Mouse (Mus musculus) limb, embryonic 14.5 days (tissue): Measurements from ENCODE around the gene 1700028J19Rik. TPM values are rescaled to one million over a fixed set of nuclear protein-coding genes. Genes with fewer than 3 reads are reported as not detected.

Experiments used
- ATAC-seq: fragments of 200-750 bp; cut with Nextera tagmentation; 2 replicates; pipeline ENCODE4 v1.8.0; 2017; ENCODE audit warnings: low read depth, moderate number of reproducible peaks, moderate TSS enrichment; ENCODE audit not compliant: low FRiP score
- DNase-seq: peaks from one replicate; pipeline ENCODE4 v3.0.0-alpha.2; 2015; ENCODE audit warnings: low spot score
- H3K27ac ChIP-seq: fragments of 300-500 bp; sonication (generic); replicated peaks from 2 replicates; pipeline ENCODE4 v1.5.1; 2014; ENCODE audit warnings: low read depth, mild to moderate bottlenecking, low read length, moderate library complexity, mixed read lengths
- H3K27me3 ChIP-seq: fragments of 300-500 bp; sonication (generic); 2 replicates; pipeline ENCODE4 v1.6.1; 2014; ENCODE audit warnings: low read length, mixed read lengths; ENCODE audit not compliant: control insufficient read depth, insufficient read depth
- H3K36me3 ChIP-seq: fragments of 300-500 bp; sonication (generic); 2 replicates; pipeline ENCODE4 v1.6.1; 2014; ENCODE audit warnings: mild to moderate bottlenecking, low read length, moderate library complexity, mixed read lengths; ENCODE audit not compliant: control insufficient read depth, insufficient read depth
- H3K4me1 ChIP-seq: fragments of 300-500 bp; sonication (generic); 2 replicates; pipeline ENCODE4 v1.6.1; 2014; ENCODE audit warnings: antibody characterized with exemption, low read length, mixed read lengths; ENCODE audit not compliant: control insufficient read depth, insufficient read depth
- H3K4me2 ChIP-seq: fragments of 300-500 bp; sonication (generic); replicated peaks from 2 replicates; pipeline ENCODE4 v1.6.1; 2014; ENCODE audit warnings: low read depth, mild to moderate bottlenecking, low read length, moderate library complexity; ENCODE audit not compliant: severe bottlenecking
- H3K4me3 ChIP-seq: fragments of 300-500 bp; sonication (generic); replicated peaks from 2 replicates; pipeline ENCODE4 v1.5.1; 2014; ENCODE audit warnings: low read length
- H3K9ac ChIP-seq: fragments of 300-500 bp; sonication (generic); 2 replicates; pipeline ENCODE4 v1.6.1; 2014; ENCODE audit warnings: mild to moderate bottlenecking, low read depth, low read length, moderate library complexity; ENCODE audit not compliant: severe bottlenecking
- H3K9me3 ChIP-seq: fragments of 300-500 bp; sonication (generic); 2 replicates; pipeline ENCODE4 v1.6.1; 2016; ENCODE audit warnings: low read length; ENCODE audit not compliant: control insufficient read depth
- POLR2A ChIP-seq: fragments of 200-500 bp; IDR thresholded peaks from 2 replicates; pipeline ENCODE4 v1.8.0; 2012; ENCODE audit warnings: inconsistent platforms, mild to moderate bottlenecking, moderate library complexity, borderline replicate concordance; ENCODE audit not compliant: insufficient read depth, insufficient read length; ENCODE audit errors: extremely low read depth
- WGBS: fragments of 180-500 bp; shearing (Covaris S2); extraction: QIAGEN DNeasy Blood & Tissue Kit; methylation state at CpG from one replicate; pipeline ENCODE4 v1.1.7; 2014; 5-methylcytosine and 5-hydroxymethylcytosine counted together
- polyA plus RNA-seq, 2 experiments: library from polyadenylated mRNA; depleted of rRNA in 1 of 2; stranded (reverse) in 1 of 2; unstranded in 1 of 2; fragments of >200 nt; fragmentation: Nextera tagmentation in 1 of 2; extraction: Ambion mirVana in 1 of 2; gene quantifications; 2 replicates each; pipeline versions ENCODE4 v1.2.1 to v1.2.3; 2012 to 2014

The 1700028J19Rik gene
- polyA plus RNA-seq, 2 experiments: 1.3 TPM

DNA sequence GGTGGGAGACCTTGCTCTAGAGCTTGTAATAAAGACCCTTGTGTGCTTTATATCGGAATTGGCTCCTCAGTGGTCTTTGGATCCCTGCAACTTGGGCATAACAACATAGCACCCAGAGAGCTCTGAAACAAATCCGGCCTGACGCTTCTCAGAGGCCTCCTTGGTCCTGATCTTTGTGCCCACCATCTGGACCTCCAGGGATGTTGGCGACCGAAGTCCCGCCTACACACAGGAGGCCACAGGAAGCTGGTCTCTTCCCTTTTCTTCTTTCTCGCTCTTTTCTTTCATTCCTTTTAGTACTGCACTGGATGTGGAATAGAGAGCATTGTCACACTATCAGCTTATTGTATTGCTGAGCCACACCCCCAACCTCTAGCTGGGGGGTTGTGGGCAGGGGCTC lies 27.0 kb upstream of the 1700028J19Rik start:
- ATAC-seq (no peak), DNase-seq (no peak)
- Histone ChIP-seq H3K27ac (no peak overlapping the region), H3K9me3 (no peaks in the 10 kb centered on the region), H3K4me2 (no peak overlapping the region), H3K9ac (no peak overlapping the region), H3K4me3 (no peak overlapping the region), H3K36me3 (no peaks in the 10 kb centered on the region), H3K4me1 (no peaks in the 10 kb centered on the region), H3K27me3 (peaks cover 3% of the 10 kb centered on the region; the same call in 1 of the 2 replicates)
- no peak for TF ChIP-seq POLR2A
- WGBS: 66% methylated on average over 7 of the region's 7 CpGs

DNA sequence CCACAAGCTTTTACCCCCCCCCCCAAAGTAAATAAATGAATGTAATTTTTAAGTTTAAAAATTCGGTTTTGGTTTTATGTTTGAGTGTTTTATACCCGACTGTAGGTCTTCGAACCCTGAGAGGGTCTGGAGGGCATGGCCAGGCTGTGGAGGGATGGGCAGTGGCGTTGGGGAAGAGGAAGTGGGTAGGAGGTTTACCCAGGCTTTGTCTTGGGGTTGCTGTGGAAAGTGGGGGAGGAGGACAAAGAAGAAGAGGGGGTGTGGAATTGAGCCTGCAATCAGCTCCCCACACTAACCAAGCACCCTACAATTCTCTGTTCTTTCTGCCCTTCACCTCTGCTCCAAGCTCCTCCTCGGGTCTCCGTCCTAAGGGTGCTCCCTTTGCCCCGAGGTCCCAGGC lies 26.1 kb upstream of the 1700028J19Rik start:
- no peak for TF ChIP-seq POLR2A
- Histone ChIP-seq H3K27me3 (peaks cover 3% of the 10 kb centered on the region; the same call in 1 of the 2 replicates), H3K9ac (no peak overlapping the region), H3K4me3 (no peak overlapping the region), H3K36me3 (no peaks in the 10 kb centered on the region), H3K9me3 (no peaks in the 10 kb centered on the region), H3K4me2 (no peak overlapping the region), H3K27ac (no peak overlapping the region), H3K4me1 (no peaks in the 10 kb centered on the region)
- ATAC-seq: no peak
- 91% methylated on average over 7 of the region's 7 CpGs for WGBS
- DNase-seq: no peak

DNA sequence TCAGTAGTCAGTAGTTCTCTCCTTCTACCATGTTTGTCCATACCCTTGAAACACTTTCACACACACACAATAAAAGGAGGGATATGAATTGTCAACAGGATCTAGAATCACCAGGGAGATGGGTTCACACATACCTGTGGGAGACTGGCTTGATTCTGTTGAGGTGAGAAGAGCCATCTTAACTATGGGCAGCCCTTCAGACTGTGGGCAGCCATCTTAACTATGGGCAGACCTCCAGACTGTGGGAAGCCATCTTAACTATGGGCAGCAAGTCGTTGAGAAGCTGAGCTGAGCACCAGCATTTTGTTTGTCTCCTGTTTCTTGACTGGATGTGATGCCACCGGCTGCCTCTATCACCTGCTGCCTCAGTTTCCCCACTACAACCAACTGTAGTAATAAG lies 24.8 kb upstream of the 1700028J19Rik start:
- TF ChIP-seq POLR2A: no peak
- ATAC-seq (no peak), DNase-seq (no peak)
- Histone ChIP-seq H3K27ac (no peak overlapping the region), H3K9ac (no peak overlapping the region), H3K4me3 (no peak overlapping the region), H3K4me1 (no peaks in the 10 kb centered on the region), H3K27me3 (peaks cover 3% of the 10 kb centered on the region; the same call in 1 of the 2 replicates), H3K36me3 (no peaks in the 10 kb centered on the region), H3K4me2 (no peak overlapping the region), H3K9me3 (no peaks in the 10 kb centered on the region)
- 74% methylated on average over 2 of the region's 2 CpGs for WGBS

DNA sequence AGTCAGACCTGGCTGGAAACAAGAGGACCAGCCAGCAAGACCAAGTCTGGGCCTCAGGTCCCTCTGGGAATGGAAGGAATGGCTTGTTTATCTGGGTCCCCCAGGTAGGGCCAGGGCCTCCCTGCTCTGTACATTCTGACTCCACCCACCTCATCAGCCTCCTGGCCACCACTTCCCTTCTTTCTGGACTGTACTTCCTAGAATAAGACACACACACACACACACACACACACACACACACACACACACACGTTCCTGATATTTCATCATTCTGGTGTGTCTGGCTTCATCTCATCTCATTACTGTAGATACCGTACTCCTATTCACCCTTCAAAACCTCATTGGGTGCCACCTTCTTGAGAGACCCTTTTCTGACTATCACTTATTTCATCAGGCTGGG lies 22.9 kb upstream of the 1700028J19Rik start:
- H3K27me3 ChIP-seq: peaks cover 3% of the 10 kb centered on the region; the same call in 1 of the 2 replicates
- H3K4me1 ChIP-seq: no peaks in the 10 kb centered on the region
- H3K36me3 ChIP-seq: no peaks in the 10 kb centered on the region
- DNase-seq (no peak), ATAC-seq (no peak)
- H3K4me3 ChIP-seq: no peak overlapping the region
- H3K9ac ChIP-seq: no peak overlapping the region
- no peak overlapping the region for H3K4me2 ChIP-seq
- H3K27ac ChIP-seq: no peak overlapping the region
- 83% methylated on average over 2 of the region's 2 CpGs for WGBS
- H3K9me3 ChIP-seq: no peaks in the 10 kb centered on the region
- TF ChIP-seq POLR2A: no peak

DNA sequence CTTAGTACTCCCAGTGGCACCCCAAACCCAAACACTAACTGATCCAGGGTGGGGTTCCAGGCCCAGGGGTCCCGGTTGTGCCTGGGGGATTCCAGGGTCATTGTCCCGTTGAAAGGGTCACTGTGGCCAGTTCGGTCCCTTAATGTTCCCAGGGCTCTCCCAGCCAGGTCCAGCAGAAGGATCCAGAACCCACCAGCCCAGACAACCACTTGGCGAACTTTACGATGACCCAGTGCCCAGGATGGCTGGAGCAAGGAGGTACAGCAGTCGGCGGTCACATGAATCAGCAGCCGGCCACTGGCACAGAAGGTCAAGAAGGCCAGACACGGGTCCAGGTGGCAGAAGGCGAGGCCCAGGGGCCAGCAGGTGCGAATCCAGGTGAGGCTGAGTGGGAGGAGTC lies 21.6 kb upstream of the 1700028J19Rik start:
- no peak for ATAC-seq
- Histone ChIP-seq H3K4me1 (peaks cover 2% of the 10 kb centered on the region; the same call in 1 of the 2 replicates), H3K27ac (no peak overlapping the region), H3K36me3 (no peaks in the 10 kb centered on the region), H3K4me3 (no peak overlapping the region), H3K4me2 (no peak overlapping the region), H3K27me3 (peaks cover 9% of the 10 kb centered on the region), H3K9me3 (no peaks in the 10 kb centered on the region), H3K9ac (no peak overlapping the region)
- 83% methylated on average over 11 of the region's 11 CpGs for whole genome bisulfite sequencing
- no peak for DNase-seq
- no peak for TF ChIP-seq POLR2A
